Mouse (Mus musculus) T-helper 2 cell (primary cell): Measurements from ENCODE around the gene N4bp2l2.

Experiments
- in situ Hi-C: fragments of 300-600 bp; cut with MboI, MseI; formaldehyde crosslinking; loops from one replicate; pipeline ENCODE4 v1.15.1; 2025; ENCODE audit warnings: high pct_unique_total_duplicates

N4bp2l2 gene

DNA sequence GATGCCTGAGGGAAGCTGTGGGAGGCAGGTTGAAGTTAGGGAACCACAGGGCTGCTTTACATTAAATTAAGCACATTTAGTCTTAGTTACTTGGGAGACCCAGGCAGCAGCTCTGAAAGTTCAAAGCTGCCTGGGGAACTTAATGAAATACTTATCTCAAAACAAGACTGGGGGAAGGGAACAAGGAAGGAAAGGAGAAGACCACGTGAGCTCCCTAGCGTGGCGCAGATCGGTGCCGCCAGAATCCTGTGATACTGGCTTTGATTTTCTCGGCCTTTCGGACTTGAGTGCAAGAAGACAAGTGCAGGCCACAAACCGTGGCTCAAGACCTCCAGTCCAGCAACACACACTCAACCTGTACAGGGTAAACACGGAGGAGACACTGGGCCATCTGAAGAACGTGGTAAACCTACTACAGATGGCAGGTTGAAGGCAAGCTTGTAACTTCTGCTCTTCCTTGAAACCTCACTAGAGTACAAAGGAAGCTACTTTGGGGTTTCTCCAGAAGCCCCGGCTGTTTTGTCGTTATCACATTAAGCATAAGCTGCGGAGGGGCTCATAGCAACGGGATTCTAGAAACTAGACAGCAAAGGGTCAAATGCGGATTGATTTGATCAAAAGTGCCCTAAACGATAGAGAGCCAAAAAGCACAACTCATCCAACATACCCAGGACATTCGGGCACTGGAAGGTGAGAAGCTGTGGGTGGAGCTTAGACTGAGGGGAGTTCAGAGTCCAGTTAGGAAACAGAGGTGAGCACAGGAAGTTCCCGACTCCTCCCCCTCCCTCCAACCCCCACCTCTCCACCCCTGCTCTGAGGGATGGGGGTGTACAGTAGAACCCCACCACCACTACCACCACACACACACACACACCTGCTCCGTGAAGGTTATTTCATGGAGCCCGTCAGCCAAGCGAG is 67.5 kb downstream of the N4bp2l2 start:
- in situ Hi-C loops, result no loop called here

- in situ Hi-C loops, result no loop called here
These were observed 68.9 kb downstream of the N4bp2l2 start, which contains the start of gene N4bp2l1 for GRCm38 (mm10) chr5:150597088-150597487. Gene N4bp2l1 (minus strand): TSS chr5:150597188.

DNA sequence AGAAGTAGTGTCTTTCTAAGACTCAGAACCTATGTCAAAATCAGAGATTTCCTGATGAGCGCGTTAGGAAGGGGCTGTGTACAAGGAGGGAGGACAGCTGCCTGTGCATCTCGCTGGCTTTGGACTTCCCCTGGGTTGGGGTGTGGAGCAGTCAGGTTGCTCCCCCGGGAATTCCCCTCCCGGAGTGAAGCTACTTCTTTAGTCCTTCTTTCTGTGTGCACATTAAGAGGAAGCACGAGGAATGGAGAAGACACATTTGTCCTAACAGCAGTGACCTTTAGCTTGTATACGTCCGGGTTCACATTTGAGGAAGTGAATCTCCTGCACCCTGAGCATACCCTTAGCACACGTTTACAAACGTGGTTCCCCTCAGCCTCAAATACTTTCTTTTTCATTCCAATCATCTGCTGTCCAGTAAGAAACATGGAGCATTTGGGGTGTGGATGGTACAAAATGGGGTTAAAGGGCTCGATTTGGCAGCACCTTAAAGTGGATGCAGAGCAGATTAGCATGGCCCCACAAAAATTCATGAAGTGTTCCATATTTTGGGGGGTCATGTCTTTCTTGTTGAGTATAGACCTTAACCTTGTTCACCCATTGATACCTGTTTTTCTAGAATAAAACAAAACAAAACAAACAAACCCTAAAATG is 70.5 kb downstream of the N4bp2l2 start:
- in situ Hi-C loops, result no loop called here

DNA sequence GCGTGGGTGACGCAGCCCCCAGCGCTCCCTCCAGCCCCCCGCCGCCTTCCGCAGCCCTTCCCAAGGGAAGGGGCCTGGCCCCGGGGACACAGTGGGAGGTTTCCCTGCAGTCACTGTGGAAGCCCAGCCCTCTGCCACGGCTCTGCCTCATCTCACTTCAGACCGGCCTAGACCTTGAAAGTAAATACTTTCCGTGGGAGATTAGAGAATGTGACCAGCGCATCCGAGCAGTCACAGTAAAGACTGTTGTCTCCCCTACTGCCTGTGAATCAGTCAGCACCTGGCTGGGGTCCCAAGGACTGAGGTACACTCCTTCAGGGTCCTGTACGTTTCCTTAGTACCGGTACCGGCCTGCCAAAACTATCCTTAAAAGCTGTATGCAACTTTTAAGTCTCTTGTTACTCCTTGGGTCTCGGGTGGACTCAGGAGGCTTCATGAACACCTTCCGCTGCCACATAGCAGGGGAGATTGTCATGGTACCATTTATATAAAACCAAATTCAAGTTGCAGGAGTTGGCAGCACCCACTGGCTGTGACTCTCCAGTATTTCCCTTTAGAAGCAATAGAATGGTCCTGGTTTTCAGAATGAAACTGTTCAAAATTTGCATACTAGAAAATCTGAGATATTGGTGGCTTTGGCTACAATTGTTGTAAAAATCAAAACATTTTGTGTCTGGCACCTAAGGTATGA is 71.2 kb downstream of the N4bp2l2 start:
- in situ Hi-C loops, result no loop called here

DNA sequence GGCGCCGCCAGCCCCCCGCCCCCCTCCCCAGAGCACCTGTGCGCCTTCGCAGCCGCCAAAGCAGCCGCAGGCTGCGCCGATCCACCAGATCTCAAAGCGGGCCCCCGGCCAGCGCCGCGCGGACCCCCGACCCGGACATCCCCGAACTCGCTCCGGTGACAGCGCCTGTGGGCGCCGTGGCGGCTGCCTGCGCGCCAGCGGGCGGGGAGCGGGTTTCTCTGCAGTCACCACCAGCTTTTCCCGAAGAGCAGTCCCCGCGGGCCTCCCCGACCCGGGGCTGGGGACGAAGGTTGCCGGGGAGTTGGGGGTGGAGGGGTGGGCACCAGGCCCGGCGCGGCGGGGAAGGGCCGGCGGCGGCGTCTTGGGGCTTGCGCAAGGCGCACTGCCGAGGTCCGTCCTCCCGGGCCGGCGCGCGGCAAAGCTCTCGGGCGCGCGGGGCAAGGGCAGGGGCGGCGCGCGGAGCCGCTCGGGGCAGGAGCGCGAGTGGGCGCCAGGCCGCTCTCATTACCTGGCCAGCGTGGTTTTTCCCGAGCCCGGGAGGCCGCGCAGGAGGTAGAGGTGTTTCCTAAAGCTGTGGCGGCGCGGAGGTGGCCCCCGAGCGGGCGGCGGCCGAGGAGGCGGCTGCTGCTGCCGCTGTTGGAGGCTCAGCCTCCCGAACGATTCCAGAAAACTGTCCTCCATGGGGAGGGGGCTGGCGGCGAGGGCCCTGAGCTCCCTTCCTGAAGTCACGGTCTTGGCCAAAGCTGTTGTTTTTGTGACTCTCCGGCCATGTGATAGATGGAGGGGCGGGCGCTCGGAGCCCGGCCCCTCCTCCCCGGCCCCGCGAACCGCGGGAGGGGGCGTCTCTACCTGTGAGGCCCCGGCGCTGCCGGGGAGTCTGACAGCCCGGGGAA is 72.0 kb downstream of the N4bp2l2 start:
- in situ Hi-C loops, result no loop called here

DNA sequence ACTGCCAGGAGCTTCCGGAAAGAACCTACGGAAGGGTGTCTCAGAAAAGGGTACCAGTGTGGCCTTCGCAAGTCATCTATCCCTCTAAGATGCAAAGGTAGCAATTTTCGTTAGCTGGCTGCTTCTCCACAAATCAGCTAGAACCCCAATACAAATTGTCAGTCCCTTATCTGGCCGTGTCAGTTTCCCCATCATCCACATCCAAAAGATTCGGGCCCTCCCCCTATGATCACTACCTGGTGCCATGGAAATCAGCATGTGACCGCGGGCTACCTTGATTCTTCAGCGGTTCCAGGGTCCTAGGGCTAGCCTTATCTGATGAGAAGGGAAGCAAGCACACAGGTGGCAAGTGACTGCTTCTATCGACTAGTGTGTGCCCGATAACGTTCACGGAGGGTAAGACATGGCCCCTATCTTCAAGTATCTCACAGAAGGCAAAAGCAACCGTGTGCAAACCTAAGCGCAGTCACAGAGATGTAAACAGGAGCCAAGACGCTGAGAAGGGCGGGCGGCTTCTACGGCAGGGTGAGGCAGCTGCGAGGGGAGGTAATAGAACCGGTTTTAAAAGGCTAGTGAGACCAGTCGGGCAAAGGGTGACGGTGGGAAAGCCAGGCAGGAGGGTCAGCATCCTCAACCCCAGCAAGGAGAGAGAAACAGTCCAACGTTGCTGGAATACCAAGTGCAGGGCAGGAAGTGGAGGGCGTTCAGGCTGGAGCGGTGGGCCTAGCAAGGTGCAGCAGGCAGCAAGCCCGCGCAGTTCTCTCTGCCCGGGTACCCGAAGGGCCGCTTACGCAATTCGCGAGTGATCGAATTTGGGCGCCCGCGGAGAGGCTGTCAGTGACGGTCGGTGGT is 72.9 kb downstream of the N4bp2l2 start:
- in situ Hi-C loops, result no loop called here

DNA sequence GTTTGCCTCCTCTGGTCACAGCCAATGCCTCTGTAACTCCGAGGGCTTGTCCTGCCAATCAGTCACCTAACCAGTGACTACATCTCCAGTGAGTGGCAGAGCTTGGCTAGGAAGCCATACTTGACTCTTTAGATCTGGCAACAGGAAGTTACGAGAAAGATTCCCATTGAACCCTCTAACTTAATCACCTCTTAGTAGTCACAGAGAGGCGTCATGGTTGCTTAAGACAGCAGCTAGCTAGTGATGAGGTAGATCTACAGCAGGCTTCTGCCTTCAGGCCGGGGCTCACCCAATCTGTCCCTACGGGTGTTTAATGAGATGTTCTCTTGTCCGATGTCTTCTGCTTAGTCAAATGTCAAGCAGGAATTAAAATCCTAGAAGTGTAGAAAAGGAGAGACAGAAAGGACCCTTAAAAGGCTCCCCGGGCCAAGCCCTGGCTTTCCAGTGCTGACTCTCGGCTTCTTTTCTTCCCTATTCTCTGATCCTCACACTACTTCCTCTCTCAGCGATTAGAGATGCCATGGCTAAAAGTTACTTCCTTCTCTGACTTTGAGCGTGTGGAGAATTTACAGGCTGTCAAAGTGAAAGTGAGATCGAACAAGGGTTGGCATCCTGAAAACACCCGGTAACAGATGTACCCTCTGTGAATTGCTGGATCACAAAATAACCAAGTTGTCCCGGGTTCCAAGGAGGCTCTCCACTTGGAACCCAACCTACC is 73.6 kb downstream of the N4bp2l2 start:
- in situ Hi-C loops, result no loop called here

DNA sequence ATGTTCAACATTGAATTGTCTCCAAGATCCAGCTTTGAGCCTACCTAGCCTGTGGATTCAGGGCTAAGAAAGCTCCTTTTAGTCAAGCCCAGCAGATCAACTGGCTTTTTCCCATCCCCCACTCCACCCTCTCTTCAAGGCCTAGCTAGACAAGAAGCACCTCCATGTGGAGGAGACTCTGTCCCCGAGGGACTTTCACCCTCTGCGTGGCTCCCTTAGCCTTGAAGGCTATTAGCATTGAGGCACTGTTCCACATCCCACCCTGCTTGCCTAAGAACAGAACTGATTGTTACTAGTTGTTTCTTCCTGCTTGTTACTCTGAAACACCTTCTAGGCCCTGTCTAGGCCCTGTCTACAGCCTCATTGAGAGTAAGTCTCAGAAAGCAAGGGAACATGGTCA is 76.0 kb downstream of the N4bp2l2 start:
- in situ Hi-C loops, result no loop called here

GRCm38 (mm10) chr5:150584337-150584729 is 81.7 kb downstream of the N4bp2l2 start:
- in situ Hi-C loops, result no loop called here

- in situ Hi-C loops, result no loop called here
These were observed 82.2 kb downstream of the N4bp2l2 start for GRCm38 (mm10) chr5:150583622-150584336.

DNA sequence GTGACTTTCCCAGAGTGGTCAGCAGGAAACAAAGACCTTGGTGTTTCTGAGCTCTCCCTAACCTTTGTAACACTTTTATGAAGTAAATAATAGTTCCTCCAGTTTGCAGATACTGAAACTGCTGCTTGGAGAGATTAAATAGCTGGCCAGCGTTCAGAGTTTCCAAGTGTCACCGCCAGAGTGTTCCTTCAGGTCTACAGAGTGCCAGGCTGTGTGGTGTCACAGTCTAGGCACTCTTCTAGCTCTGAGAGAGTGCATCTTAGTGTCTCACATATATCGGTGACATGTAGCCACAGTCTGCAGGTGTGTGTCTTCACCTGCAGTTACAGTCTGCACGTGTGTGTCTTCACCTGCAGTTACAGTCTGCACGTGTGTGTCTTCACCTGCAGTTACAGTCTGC is 82.8 kb downstream of the N4bp2l2 start:
- in situ Hi-C loops, result no loop called here

- in situ Hi-C loops, result no loop called here
These were observed 84.8 kb downstream of the N4bp2l2 start for GRCm38 (mm10) chr5:150581180-150581579.

- in situ Hi-C loops, result no loop called here
These were observed 87.3 kb downstream of the N4bp2l2 start for GRCm38 (mm10) chr5:150578613-150579171.

- in situ Hi-C loops, result no loop called here
These were observed 89.2 kb downstream of the N4bp2l2 start for GRCm38 (mm10) chr5:150576832-150577231.

DNA sequence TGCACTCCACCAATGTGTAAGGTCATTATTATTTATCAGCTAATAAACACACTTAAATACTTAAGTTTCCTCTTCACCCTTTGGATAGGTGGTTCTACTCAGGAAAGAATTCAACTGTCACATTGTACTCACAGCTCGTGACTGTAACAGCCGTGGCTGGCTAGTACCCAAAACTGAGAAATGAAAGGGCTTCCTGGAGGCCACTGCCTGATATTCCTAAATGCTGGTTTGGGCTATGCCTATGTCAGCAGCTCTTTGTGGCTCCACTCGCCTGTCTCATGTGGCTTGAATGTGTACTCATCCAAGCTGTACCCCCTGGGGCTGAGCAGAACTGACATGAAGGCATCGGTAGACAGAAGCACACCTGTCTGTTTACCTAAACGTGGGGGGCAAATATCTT is 91.1 kb downstream of the N4bp2l2 start:
- in situ Hi-C loops, result no loop called here

DNA sequence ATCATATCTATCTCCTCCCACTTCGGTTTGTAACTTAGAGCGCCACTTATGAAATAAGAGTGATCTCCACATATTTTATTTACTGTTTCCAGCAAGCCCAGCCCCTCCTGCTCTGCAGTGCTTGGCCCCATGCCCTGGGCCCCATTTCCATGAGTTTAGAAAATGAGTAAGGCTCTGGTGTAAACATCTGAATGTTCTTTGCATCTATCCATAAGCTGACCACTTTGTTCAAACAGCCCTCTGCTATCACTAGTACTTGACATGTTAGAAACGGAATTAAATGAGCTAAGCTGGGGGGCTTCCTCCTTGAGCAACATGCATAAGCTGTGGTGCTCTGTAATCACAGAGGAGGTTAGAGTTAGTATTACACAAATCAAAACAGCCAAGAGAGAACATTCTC is 91.6 kb downstream of the N4bp2l2 start:
- in situ Hi-C loops, result no loop called here

GRCm38 (mm10) chr5:150570496-150571219 is 95.3 kb downstream of the N4bp2l2 start:
- in situ Hi-C loops, result no loop called here

- in situ Hi-C loops, result no loop called here
These were observed 99.0 kb downstream of the N4bp2l2 start for GRCm38 (mm10) chr5:150566971-150567370.
